Mouse (Mus musculus): Measurements from ENCODE around the gene Ltbr. TPM values are rescaled to one million over a fixed set of nuclear protein-coding genes. Genes with fewer than 3 reads are reported as not detected.
"Not testable (repeated sequence)": the region's sequence is repeated elsewhere in the genome, so short reads cannot be mapped to it uniquely, and the experiment has no call there.

Gene Ltbr
- total RNA-seq, 2 experiments from 2014 or later = 7.1 to 7.2 TPM

GRCm38 (mm10) chr6:125314746-125315145 is 1.1 kb upstream of the Ltbr start:
- ATAC-seq (replicated peaks; ENCODE audit: low FRiP score, poor library complexity, severe bottlenecking) = no peak

DNA sequence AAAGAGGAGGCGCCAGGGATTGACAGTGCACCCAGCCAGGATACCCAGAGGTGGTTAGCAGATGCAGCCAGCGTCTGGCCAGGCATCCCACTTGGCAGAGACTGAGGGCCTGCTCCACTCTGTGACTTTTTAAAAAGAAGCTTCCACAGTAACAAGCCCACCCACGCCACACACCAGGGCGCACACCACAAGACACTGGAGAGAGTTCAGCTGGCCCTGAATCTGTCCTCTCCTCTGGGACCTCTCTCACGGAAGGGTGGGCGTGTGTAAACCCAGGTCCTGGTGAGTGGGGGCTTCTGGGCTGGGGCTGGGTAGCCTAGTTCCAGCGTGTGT is 512 bp upstream of the Ltbr start:
- ATAC-seq (replicated peaks; ENCODE audit: low FRiP score, poor library complexity, severe bottlenecking) = no peak

DNA sequence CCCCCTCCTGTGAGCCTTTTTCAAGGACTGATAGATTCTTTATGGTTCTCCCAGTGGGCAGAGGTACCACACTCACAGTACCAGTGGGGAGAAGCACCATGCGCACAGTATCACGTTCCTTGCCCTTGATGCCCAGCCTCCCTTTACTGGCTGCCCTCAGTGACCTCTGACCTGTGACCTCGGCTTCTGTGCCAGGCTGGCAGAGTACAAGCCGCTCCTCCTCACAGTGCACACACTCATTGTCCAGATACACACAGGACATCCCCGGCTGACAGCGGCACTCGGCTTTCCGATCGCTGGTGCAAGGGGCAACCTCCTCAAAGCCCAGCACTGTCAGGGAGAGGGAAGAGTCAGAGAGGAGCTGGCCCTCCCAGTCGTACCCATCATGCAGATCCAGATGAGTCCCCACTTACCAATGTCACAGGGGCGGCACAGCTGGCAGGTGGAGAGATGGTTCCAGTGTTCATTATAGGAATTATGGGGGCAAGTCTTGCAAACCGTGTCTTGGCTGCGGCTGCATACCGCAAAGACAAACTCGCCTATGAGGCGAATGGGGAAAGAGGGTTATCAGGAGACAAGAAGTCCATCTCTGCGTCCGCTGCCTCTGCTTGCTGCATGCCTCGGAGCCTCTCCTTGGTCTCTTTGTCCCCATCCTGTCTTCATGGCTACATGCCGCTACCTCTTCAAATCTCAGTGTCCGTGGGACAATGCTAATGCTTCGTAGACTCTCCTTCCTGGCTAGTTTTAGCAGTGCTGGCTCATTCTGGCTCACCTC is 917 bp downstream of the Ltbr start:
- ATAC-seq (replicated peaks; ENCODE audit: low FRiP score, poor library complexity, severe bottlenecking) = no peak

DNA sequence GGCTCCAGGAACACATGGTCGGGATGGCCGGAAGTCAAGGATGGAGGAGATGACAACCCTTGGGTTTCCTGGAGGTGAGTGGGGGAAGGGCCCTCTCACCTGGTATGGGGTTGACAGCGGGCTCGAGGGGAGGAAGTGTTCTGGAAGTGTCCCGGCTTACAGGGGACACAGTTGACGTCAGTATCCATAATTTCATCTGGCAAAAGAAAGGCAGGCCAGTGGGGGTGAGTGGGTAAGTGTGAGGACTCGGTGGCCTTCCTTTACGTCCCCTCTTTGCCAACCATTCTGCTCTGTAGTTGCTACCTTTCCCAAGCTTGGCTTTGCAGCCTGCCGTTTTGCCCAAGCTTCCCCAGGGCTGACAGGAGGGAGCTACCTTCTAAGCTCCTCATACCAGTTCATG is 1.5 kb downstream of the Ltbr start:
- no peak for ATAC-seq (replicated peaks; ENCODE audit: low FRiP score, poor library complexity, severe bottlenecking)

DNA sequence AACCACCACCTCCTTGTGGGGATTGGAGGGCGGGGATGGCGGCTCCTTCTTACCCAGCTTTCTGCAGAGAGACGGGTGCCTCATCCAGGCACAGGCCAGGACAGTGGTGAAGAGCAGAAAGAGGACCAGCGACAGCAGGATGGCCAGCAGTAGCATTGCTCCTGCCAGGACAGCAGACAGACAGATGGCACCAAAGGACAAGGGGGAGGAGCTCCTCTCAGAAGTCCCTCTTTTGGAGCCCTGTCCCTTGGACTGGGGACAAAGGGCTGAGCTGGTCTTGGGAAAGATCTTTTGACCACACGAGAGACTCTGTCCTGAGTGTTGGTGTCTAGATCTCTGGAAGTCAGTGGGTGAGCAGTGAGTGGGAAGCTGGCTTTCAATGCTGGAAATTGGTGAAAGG is 4.3 kb downstream of the Ltbr start:
- ATAC-seq (replicated peaks; ENCODE audit: low FRiP score, poor library complexity, severe bottlenecking) = no peak

DNA sequence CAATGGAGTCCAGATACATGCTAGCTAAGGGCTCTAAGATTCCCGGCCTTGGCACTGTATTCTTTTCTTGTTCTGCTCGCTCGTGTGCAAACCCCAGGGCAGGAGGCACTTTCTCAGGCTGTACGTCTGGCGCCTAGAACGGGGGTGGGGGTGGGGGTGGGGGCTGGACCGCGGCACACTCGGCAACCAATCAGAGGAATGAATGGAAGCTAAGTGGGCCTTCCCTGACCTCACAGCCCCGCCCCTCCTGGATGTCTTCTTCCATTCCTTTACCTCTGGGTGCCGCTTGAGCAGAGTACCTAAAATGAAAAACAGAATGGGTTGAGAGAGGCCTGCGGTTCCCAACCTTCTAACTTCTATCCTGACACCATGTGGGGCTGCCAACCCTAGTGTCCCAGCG is 4.8 kb downstream of the Ltbr start:
- no peak for ATAC-seq (replicated peaks; ENCODE audit: low FRiP score, poor library complexity, severe bottlenecking)

DNA sequence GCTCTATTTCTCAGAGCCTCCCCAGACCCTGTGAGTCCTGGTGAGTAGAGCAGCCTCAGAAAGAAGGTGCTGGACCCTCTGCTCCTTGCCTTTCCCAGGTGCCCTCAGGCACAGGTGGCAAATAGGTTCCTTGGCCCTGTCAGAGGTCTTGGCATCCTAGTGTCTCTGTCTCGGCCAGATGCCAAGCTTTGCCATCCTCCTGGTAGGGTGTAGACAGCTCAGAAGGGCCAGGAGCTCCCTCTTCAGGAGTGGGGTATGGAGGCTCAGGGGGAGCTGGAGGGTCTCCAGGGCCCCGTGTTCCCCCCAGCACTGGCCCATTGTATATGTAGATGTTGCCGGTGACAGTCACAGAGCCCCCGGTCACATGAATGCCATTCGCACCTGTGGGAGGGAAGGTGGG is 6.6 kb downstream of the Ltbr start:
- ATAC-seq (replicated peaks; ENCODE audit: low FRiP score, poor library complexity, severe bottlenecking) = no peak

DNA sequence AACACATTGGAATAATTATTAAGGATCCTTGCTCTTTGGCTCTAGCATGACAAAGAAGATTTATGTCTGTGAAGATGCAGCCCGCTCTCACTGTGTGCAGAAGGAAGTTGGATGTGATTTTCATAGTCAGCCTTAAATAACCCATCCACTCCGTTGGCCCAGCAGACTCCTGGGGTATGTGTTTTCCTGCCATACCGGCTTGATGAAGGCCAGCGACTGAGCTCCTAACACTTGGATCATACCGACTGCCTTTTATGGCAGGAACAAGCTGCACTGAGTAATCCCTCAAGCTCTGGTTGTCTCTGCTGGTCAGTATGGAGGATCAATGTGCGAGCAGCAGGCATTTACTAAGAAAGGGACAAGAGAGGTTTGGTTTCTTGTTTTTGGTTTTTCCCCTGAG is 8.2 kb downstream of the Ltbr start:
- ATAC-seq (replicated peaks; ENCODE audit: low FRiP score, poor library complexity, severe bottlenecking) = no peak

- ATAC-seq (replicated peaks; ENCODE audit: low FRiP score, poor library complexity, severe bottlenecking) = not testable (repeated sequence)
These were observed 9.3 kb downstream of the Ltbr start for GRCm38 (mm10) chr6:125304408-125304807.

- no peak for ATAC-seq (replicated peaks; ENCODE audit: low FRiP score, poor library complexity, severe bottlenecking)
These were observed 10.4 kb downstream of the Ltbr start for GRCm38 (mm10) chr6:125303242-125303641.

GRCm38 (mm10) chr6:125302231-125302982 is 11.3 kb downstream of the Ltbr start:
- no peak for ATAC-seq (replicated peaks; ENCODE audit: low FRiP score, poor library complexity, severe bottlenecking)

DNA sequence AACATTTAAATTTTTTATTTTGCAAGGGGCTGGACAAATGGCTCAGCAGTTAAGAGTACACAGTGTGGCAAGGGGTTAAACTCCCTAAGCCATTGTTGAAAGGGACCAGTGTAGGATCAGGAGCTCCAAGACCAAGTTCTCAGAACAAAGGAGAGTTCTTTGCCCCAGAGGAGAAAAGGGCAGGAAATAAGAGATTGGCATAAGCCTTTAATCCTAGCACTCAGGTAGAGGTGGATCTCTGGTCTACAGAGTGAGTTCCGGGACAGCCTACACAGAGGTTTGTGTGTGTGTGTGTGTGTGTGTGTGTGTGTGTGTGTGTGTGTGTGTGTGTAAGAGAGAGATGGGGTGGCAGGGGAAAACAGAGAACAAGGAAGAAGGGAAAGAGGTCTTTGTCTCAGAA is 12.7 kb downstream of the Ltbr start:
- ATAC-seq (replicated peaks; ENCODE audit: low FRiP score, poor library complexity, severe bottlenecking) = no peak

DNA sequence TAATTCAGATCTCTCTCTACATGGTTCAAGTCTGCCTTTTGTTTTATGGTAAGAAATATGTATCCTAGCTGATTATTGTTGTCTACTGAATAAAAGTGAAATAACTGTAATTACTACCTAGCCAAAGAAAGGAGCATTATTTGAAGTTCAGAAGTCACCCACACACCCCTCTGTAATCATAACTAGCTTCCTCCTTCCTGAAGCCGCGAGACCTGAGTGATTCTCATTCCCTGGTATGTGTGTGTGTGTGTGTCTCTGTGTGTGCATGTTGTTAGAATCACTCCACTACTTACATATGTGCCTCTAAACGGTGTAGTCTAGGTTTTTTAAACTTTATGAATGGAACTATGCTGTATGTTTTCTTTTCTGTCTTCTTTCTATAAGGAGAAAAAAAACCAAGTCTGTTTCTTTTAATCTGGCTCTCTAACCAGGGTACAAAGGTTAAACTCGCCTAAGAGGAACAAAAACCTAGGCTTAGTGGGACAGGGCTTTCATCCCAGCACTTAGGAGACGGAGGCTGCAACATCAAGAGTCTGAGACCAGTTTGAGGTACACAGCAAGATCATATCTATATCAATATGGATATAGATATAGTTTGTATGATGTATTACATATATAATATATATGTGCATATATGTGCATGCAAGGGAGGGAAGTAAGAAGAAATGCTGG is 16.4 kb downstream of the Ltbr start:
- ATAC-seq (replicated peaks; ENCODE audit: low FRiP score, poor library complexity, severe bottlenecking) = no peak

DNA sequence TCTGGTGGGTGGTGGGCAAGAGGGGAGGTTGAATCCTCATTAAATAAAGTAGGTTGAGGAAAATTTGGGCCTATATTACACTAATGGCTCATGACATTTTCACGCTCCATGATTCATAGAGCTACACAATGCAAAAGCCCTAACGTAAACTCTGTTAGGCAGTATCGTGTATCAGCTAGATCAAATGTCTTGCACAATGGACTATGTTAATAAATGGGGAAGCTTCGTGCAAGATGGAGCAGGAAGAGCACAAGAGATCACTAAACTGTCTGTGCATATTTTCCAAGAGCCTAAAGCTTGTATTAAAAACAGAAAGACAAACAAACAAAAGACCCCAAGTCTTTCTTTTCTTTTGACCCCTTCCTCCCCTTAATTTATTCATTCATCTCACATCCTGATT is 19.6 kb downstream of the Ltbr start:
- no peak for ATAC-seq (replicated peaks; ENCODE audit: low FRiP score, poor library complexity, severe bottlenecking)

GRCm38 (mm10) chr6:125292256-125292655 is 21.4 kb downstream of the Ltbr start:
- ATAC-seq (replicated peaks; ENCODE audit: low FRiP score, poor library complexity, severe bottlenecking) = no peak

DNA sequence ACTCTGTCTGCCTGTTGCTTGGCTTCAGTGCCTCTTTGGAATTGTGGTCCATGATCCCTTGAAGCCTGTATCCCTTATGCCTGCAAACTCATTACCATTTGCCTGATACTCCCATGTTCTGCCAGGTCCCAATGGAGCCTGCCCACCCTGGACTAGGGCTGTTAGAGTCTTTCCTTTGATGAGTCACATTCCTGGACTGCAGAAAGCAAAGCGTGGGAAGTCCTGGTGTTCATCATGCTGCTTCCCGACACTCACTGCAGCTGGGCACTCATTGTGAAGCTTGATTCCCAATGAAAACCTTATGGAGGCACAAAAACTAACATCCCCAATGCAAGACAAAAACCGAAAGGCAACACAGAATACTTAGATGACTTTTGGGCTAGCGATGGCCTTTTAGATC is 22.4 kb downstream of the Ltbr start:
- no peak for ATAC-seq (replicated peaks; ENCODE audit: low FRiP score, poor library complexity, severe bottlenecking)

GRCm38 (mm10) chr6:125288730-125289129 is 25.0 kb downstream of the Ltbr start:
- ATAC-seq (replicated peaks; ENCODE audit: low FRiP score, poor library complexity, severe bottlenecking) = no peak

- no peak for ATAC-seq (replicated peaks; ENCODE audit: low FRiP score, poor library complexity, severe bottlenecking)
These were observed 26.7 kb downstream of the Ltbr start for GRCm38 (mm10) chr6:125286944-125287343.

GRCm38 (mm10) chr6:125285890-125286289 is 27.8 kb downstream of the Ltbr start, which contains the start of gene Tuba3a:
Gene Tuba3a, minus strand, starts transcription at chr6:125286042.
- ATAC-seq (replicated peaks; ENCODE audit: low FRiP score, poor library complexity, severe bottlenecking) = no peak

DNA sequence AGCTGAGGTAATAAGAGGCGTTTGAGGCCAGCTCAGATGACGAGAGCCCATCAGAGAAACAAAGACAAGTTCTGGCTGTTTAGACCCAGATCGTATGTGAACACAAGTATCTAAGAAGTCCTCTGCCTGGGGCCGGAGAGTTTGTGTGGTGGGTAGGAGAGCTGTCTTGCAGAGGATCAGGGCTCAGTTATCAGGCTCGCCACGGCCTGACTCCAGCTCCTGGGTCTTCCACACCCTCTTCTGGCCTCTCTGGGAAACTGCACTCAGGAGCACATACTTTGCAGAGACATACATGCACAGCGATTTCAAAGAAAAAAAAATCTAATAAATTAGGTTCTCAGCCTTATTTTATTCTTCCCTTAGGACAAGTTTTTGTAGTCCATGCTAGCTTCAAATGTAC is 28.9 kb downstream of the Ltbr start:
- ATAC-seq (replicated peaks; ENCODE audit: low FRiP score, poor library complexity, severe bottlenecking) = no peak

DNA sequence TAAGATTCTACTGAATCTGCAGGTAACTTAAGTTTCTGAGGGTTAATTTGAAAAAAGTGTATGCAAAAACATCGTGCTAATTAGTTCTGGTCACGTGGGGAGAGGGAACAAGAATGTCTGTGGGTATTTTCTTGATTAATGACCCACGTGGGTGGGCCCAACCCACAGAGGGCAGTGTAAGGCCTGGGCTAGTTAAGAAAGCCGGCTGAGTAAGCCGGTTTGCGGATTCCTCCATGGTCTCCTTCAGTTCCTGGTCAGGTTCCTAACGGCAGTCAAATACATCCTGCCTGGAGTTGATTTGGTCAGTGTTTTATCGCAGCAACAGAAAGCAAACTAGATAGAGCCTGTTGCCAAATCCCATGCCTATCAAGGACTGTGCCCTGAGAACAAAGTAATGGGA is 29.4 kb downstream of the Ltbr start:
- ATAC-seq (replicated peaks; ENCODE audit: low FRiP score, poor library complexity, severe bottlenecking) = no peak
